Mouse (Mus musculus) heart, postnatal 0 days (tissue): ENCODE data around the gene Lipc. TPM values are rescaled to one million over a fixed set of nuclear protein-coding genes. Genes with fewer than 3 reads are reported as not detected.

Experiments used
- ATAC-seq: fragments of 200-750 bp; cut with Nextera tagmentation; 2 replicates; pipeline ENCODE4 v1.8.0; 2017; ENCODE audit warnings: low read depth, moderate number of reproducible peaks, moderate library complexity; ENCODE audit not compliant: insufficient read depth
- DNase-seq: peaks from one replicate; pipeline ENCODE4 v3.0.0-alpha.2; 2016; ENCODE audit warnings: low spot score
- H3K27ac ChIP-seq: fragments of 300-500 bp; sonication (generic); 2 replicates; pipeline ENCODE4 v1.5.1; 2014; ENCODE audit warnings: low read depth, mild to moderate bottlenecking
- H3K27me3 ChIP-seq: fragments of 300-500 bp; sonication (generic); 2 replicates; pipeline ENCODE4 v1.6.1; 2014; ENCODE audit warnings: low read length, mixed read lengths; ENCODE audit not compliant: control insufficient read depth, insufficient read depth
- H3K36me3 ChIP-seq: fragments of 300-500 bp; sonication (generic); replicated peaks from 2 replicates; pipeline ENCODE4 v1.6.1; 2014; ENCODE audit warnings: low read length, mixed read lengths; ENCODE audit not compliant: control insufficient read depth, insufficient read depth
- H3K4me1 ChIP-seq: fragments of 300-500 bp; sonication (generic); 2 replicates; pipeline ENCODE4 v1.6.1; 2014; ENCODE audit warnings: antibody characterized with exemption; ENCODE audit not compliant: control insufficient read depth, insufficient read depth
- H3K4me2 ChIP-seq: fragments of 300-500 bp; sonication (generic); 2 replicates; pipeline ENCODE4 v1.6.1; 2014; ENCODE audit warnings: low read depth, mild to moderate bottlenecking, low read length, moderate library complexity
- H3K4me3 ChIP-seq: fragments of 300-500 bp; sonication (generic); 2 replicates; pipeline ENCODE4 v1.5.1; 2014; ENCODE audit warnings: low read depth, low read length
- H3K9ac ChIP-seq: fragments of 300-500 bp; sonication (generic); replicated peaks from 2 replicates; pipeline ENCODE4 v1.6.1; 2014; ENCODE audit warnings: low read depth, low read length, mixed read lengths
- H3K9me3 ChIP-seq: fragments of 300-500 bp; sonication (generic); replicated peaks from 2 replicates; pipeline ENCODE4 v1.6.1; 2016; ENCODE audit warnings: low read length; ENCODE audit not compliant: control insufficient read depth
- CTCF ChIP-seq: IDR thresholded peaks from 2 replicates; pipeline ENCODE4 v1.5.1; 2016; ENCODE audit warnings: antibody characterized with exemption, control low read depth, low read depth
- EP300 ChIP-seq: IDR thresholded peaks from 2 replicates; pipeline ENCODE4 v1.6.1; 2016; ENCODE audit warnings: antibody characterized with exemption, low read depth
- WGBS: fragments of 180-500 bp; shearing (Covaris S2); extraction: QIAGEN DNeasy Blood & Tissue Kit; methylation state at CpG from one replicate; pipeline ENCODE4 v1.1.7; 2014; 5-methylcytosine and 5-hydroxymethylcytosine counted together
- polyA plus RNA-seq: library from polyadenylated mRNA; unstranded; fragments of >200 nt; fragmentation: Nextera tagmentation; extraction: Ambion mirVana; gene quantifications from 2 replicates; pipeline ENCODE4 v1.2.1, GENCODE M21; 2015
- total RNA-seq: library from RNA; depleted of rRNA; stranded (reverse); fragments of >200 nt; gene quantifications from 2 replicates; pipeline ENCODE4 v1.2.3, GENCODE M21; 2014; ENCODE audit warnings: low replicate concordance

Gene Lipc
- total and polyA plus RNA-seq, 2 experiments from 2014 or later = 0.12 to 4.6 TPM

GRCm38 (mm10) chr9:70914659-70915355, 37.2 kb downstream of the Lipc start:
- no peaks in the 10 kb centered on the region for H3K36me3 ChIP-seq
- no peak overlapping the region for H3K4me2 ChIP-seq
- 0 out of 2 replicates have a peak, but pooled peaks cover 5% of the 10 kb centered on the region for H3K4me1 ChIP-seq
- no peak for DNase-seq
- no peaks in the 10 kb centered on the region for H3K27me3 ChIP-seq
- no peak overlapping the region for H3K27ac ChIP-seq
- no peak overlapping the region for H3K4me3 ChIP-seq
- TF ChIP-seq CTCF (0 out of 2 replicates have a peak, but pooled peaks have one; percentile 8), EP300 (no peak)
- 48% methylated on average over 10 of the region's 10 CpGs for WGBS
- H3K9me3 ChIP-seq = no peaks in the 10 kb centered on the region
- ATAC-seq = no peak
- H3K9ac ChIP-seq = no peak overlapping the region

- Histone ChIP-seq H3K9me3 (no peaks in the 10 kb centered on the region), H3K4me2 (no peak overlapping the region), H3K9ac (no peak overlapping the region), H3K4me1 (0 out of 2 replicates have a peak, but pooled peaks cover 5% of the 10 kb centered on the region), H3K36me3 (no peaks in the 10 kb centered on the region), H3K27me3 (no peaks in the 10 kb centered on the region), H3K27ac (no peak overlapping the region), H3K4me3 (no peak overlapping the region)
- no peak for DNase-seq
- TF ChIP-seq CTCF (no peak), EP300 (no peak)
- no peak for ATAC-seq
- WGBS = 69% methylated on average over 4 of the region's 4 CpGs
Observed at GRCm38 (mm10) chr9:70911163-70911562, 40.9 kb downstream of the Lipc start.

- no peak for ATAC-seq
- TF ChIP-seq EP300 (no peak), CTCF (no peak)
- Histone ChIP-seq H3K36me3 (no peaks in the 10 kb centered on the region), H3K9me3 (no peaks in the 10 kb centered on the region), H3K27ac (0 out of 2 replicates have a peak overlapping the region, but pooled peaks have one; percentile 20), H3K4me3 (no peak overlapping the region), H3K4me1 (0 out of 2 replicates have a peak, but pooled peaks cover 5% of the 10 kb centered on the region), H3K27me3 (no peaks in the 10 kb centered on the region), H3K9ac (no peak overlapping the region), H3K4me2 (no peak overlapping the region)
- peak; percentile 30 for DNase-seq
- 67% methylated on average over 6 of the region's 6 CpGs for whole genome bisulfite sequencing
Observed at GRCm38 (mm10) chr9:70910351-70910750, 41.7 kb downstream of the Lipc start.

GRCm38 (mm10) chr9:70902821-70903730, 49.0 kb downstream of the Lipc start:
- Histone ChIP-seq H3K9ac (no peak overlapping the region), H3K27ac (no peak overlapping the region), H3K4me2 (no peak overlapping the region), H3K4me3 (no peak overlapping the region), H3K27me3 (no peaks in the 10 kb centered on the region), H3K4me1 (no peaks in the 10 kb centered on the region), H3K9me3 (no peaks in the 10 kb centered on the region), H3K36me3 (no peaks in the 10 kb centered on the region)
- no peak for ATAC-seq
- WGBS = 81% methylated on average over 11 of the region's 11 CpGs
- no peak for DNase-seq
- TF ChIP-seq CTCF (no peak), EP300 (no peak)

- Histone ChIP-seq H3K9me3 (no peaks in the 10 kb centered on the region), H3K4me3 (no peak overlapping the region), H3K4me1 (no peaks in the 10 kb centered on the region; the same call in 1 of the 2 replicates), H3K27ac (no peak overlapping the region), H3K27me3 (no peaks in the 10 kb centered on the region), H3K9ac (no peak overlapping the region), H3K36me3 (no peaks in the 10 kb centered on the region), H3K4me2 (no peak overlapping the region)
- ATAC-seq = no peak
- TF ChIP-seq CTCF (no peak), EP300 (no peak)
- WGBS = 80% methylated on average over 1 of the region's 1 CpGs
- DNase-seq = no peak
Observed at GRCm38 (mm10) chr9:70894201-70894600, 57.8 kb downstream of the Lipc start.
